Mouse (Mus musculus) C2C12 (cell line): ENCODE data around the gene Ogg1. TPM values are rescaled to one million over a fixed set of nuclear protein-coding genes. Genes with fewer than 3 reads are reported as not detected.
A peak's percentile ranks its signal among the peaks of the same experiment; 100 is the strongest.

Experiments
- H3K27me3 ChIP-seq: one replicate; pipeline ENCODE4 v1.6.1; 2011; ENCODE audit not compliant: control insufficient read depth, insufficient read depth, insufficient read length
- H3K36me3 ChIP-seq: one replicate; pipeline ENCODE4 v1.6.1; 2011; ENCODE audit not compliant: control insufficient read depth, insufficient read depth
- H3K4me3 ChIP-seq: one replicate; pipeline ENCODE4 v1.5.1; 2011; ENCODE audit warnings: mild to moderate bottlenecking, control low read depth; ENCODE audit not compliant: poor library complexity, insufficient read depth, severe bottlenecking
- H3K79me2 ChIP-seq: one replicate; pipeline ENCODE4 v1.6.1; 2011; ENCODE audit not compliant: control insufficient read depth, insufficient read depth
- H3K79me3 ChIP-seq: one replicate; pipeline ENCODE4 v1.6.1; 2011; ENCODE audit warnings: low read depth, control low read depth
- H3ac ChIP-seq: one replicate; pipeline ENCODE3; 2011; ENCODE audit warnings: low read depth; ENCODE audit not compliant: control insufficient read depth, insufficient read length
- CEBPB ChIP-seq: IDR thresholded peaks from one replicate; pipeline ENCODE4 v1.6.1; 2011; ENCODE audit warnings: low read depth, mild to moderate bottlenecking, control low read depth, moderate library complexity
- CTCF ChIP-seq: IDR thresholded peaks from one replicate; pipeline ENCODE4 v1.5.1; 2011; ENCODE audit not compliant: control insufficient read depth, insufficient read depth, insufficient read length
- FOSL1 ChIP-seq: IDR thresholded peaks from one replicate; pipeline ENCODE4 v1.8.0; 2011; ENCODE audit warnings: mild to moderate bottlenecking, low read length; ENCODE audit not compliant: poor library complexity, insufficient read depth, severe bottlenecking
- MAX ChIP-seq: IDR thresholded peaks from one replicate; pipeline ENCODE4 v1.6.1; 2011; ENCODE audit warnings: mild to moderate bottlenecking, control low read depth
- MYOD1 ChIP-seq: IDR thresholded peaks from one replicate; pipeline ENCODE4 v1.6.1; 2011; ENCODE audit warnings: low read depth; ENCODE audit not compliant: control insufficient read depth, insufficient read length
- MYOG ChIP-seq: IDR thresholded peaks from one replicate; pipeline ENCODE4 v1.6.1; 2011; ENCODE audit not compliant: control insufficient read depth, insufficient read length; ENCODE audit errors: extremely low read depth
- USF1 ChIP-seq: IDR thresholded peaks from one replicate; pipeline ENCODE4 v1.6.1; 2011; ENCODE audit warnings: low read depth, mild to moderate bottlenecking, control low read depth, moderate library complexity
- polyA plus RNA-seq: library from polyadenylated mRNA; unstranded; fragments of >200 nt; fragmentation: generic; extraction: Trizol; gene quantifications from one replicate; pipeline ENCODE4 v1.2.1, GENCODE M21; 2012; ENCODE audit warnings: missing spikeins

The Ogg1 gene
- polyA plus RNA-seq, 1 experiment = 18.5 TPM

- no peaks in the 10 kb centered on the region for H3K79me2 ChIP-seq
These were observed 30.1 kb upstream of the Ogg1 start for GRCm38 (mm10) chr6:113296639-113297038.

DNA sequence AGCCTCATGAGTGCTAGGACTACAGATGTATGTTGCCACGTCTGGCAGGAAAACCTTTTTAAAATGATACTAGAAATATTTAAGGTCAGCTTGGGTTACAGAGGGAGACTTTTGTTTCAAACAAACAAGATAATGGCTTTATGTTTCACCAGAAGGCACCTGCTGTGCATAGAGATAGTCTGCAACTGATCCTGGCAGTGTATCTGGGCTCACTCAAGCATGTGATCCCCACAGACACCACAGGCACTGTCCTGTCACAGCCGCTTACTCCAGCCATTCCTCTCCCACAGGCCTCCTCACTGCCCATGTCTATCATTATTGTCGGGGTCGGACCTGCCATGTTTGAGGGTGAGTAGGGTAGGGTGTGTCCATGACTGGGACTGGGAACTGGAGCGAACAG, 25.4 kb upstream of the Ogg1 start:
- Histone ChIP-seq H3K79me2 (no peaks in the 10 kb centered on the region), H3K4me3 (no peak overlapping the region), H3K36me3 (no peaks in the 10 kb centered on the region), H3ac (no peak overlapping the region), H3K79me3 (no peaks in the 10 kb centered on the region), H3K27me3 (no peaks in the 10 kb centered on the region)
- no peak for TF ChIP-seq MYOD1
- no peak for TF ChIP-seq CTCF
- TF ChIP-seq MYOG = no peak
- TF ChIP-seq CEBPB = no peak
- no peak for TF ChIP-seq USF1
- TF ChIP-seq MAX = no peak
- no peak for TF ChIP-seq FOSL1

More at GRCm38 (mm10) chr6:113296639-113297038, 30.1 kb upstream of the Ogg1 start:
- H3K36me3 ChIP-seq = no peaks in the 10 kb centered on the region
- H3K4me3 ChIP-seq = no peak overlapping the region
- H3ac ChIP-seq = no peak overlapping the region
- no peaks in the 10 kb centered on the region for H3K79me3 ChIP-seq
- TF ChIP-seq USF1 (peak; percentile 22), MAX (no peak)
- H3K27me3 ChIP-seq = peaks cover 4% of the 10 kb centered on the region

DNA sequence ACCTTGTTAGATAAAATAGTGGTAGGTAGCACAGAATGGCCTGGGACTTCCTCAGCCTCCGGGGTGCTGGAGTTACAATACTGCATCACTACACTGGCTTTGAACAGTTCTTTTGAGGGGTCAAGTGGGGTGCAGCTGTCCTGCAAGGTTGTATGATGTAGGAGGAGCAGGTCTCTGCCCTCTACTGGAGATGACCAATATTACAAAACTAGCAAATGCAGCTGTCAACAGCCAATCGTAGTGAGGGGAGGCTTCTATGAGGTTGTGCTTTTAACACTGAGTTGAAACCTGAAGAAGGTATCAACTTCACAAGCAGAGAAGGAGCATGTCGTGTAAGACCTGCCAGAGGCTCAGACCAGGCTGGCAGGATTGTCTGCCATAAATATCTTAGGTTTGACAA, 24.5 kb upstream of the Ogg1 start:
- H3ac ChIP-seq = no peak overlapping the region
- peaks cover under 1% of the 10 kb centered on the region for H3K79me3 ChIP-seq
- no peak overlapping the region for H3K4me3 ChIP-seq
- H3K36me3 ChIP-seq = no peaks in the 10 kb centered on the region
- H3K79me2 ChIP-seq = peaks cover 3% of the 10 kb centered on the region
- H3K27me3 ChIP-seq = no peaks in the 10 kb centered on the region
- no peak for TF ChIP-seq USF1
- TF ChIP-seq MYOD1 = peak; percentile 86
- TF ChIP-seq CTCF = peak; percentile 13
- no peak for TF ChIP-seq CEBPB

DNA sequence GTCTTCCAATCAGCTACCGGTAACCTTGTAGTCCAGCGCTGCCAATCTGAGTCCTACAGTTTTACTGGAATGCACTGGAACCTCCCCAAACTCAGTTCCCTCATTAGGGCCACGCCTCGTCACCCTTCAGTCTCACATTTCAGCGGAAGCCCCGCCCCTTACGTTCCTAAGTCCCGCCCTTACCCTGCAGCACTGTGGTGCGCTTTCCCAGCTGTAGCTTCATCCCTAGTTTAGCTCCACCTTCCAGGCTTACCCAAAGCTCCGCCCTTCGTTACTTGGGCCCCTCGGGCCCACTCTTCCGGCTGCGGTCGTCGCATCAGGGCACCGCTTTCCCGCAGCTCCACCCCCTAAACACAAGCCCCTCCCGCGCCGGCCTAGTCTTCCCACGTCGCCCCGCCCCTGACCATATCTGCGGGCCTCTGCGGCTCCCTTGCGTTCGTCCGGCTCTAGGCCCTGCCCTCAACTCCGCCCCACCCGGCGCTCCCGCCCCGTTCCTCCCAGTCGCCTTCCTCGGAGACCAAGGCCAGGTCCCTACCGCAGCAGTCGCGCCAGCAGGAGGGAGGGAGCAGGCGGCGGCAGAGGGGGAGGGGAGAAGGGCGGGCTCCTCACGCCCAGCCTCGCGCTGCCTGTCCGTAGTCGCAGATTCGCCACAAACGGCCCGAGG, 20.3 kb upstream of the Ogg1 start:
- H3K4me3 ChIP-seq = peak overlapping the region; percentile 96
- H3K36me3 ChIP-seq = peaks cover 20% of the 10 kb centered on the region
- H3K27me3 ChIP-seq = no peaks in the 10 kb centered on the region
- peaks cover 45% of the 10 kb centered on the region for H3K79me2 ChIP-seq
- H3K79me3 ChIP-seq = peaks cover 40% of the 10 kb centered on the region
- TF ChIP-seq USF1 (no peak), MYOG (no peak), MAX (peak; percentile 54)
- peak overlapping the region; percentile 94 for H3ac ChIP-seq

GRCm38 (mm10) chr6:113306986-113307349, 19.8 kb upstream of the Ogg1 start, which contains the start of gene Brpf1:
Gene Brpf1 (plus strand): TSS chr6:113307137.
- TF ChIP-seq MYOD1 = no peak
- no peak for TF ChIP-seq CTCF
- no peak for TF ChIP-seq CEBPB
- no peak for TF ChIP-seq MYOG
- TF ChIP-seq FOSL1 = no peak
- TF ChIP-seq MAX = no peak
- TF ChIP-seq USF1 = no peak

GRCm38 (mm10) chr6:113307481-113308121, 19.2 kb upstream of the Ogg1 start:
- Histone ChIP-seq H3K27me3 (no peaks in the 10 kb centered on the region), H3K4me3 (peak overlapping the region; percentile 96), H3K79me2 (peaks cover 57% of the 10 kb centered on the region), H3ac (peak overlapping the region; percentile 94), H3K79me3 (peaks cover 48% of the 10 kb centered on the region), H3K36me3 (peaks cover 27% of the 10 kb centered on the region)
- TF ChIP-seq MYOD1 (no peak), MAX (no peak), FOSL1 (no peak)

More at GRCm38 (mm10) chr6:113306986-113307349, 19.8 kb upstream of the Ogg1 start, which contains the start of gene Brpf1:
- Histone ChIP-seq H3K79me3 (peaks cover 43% of the 10 kb centered on the region), H3K36me3 (peaks cover 21% of the 10 kb centered on the region), H3ac (peak within 1 kb of the TSS; percentile 94), H3K79me2 (peaks cover 50% of the 10 kb centered on the region), H3K4me3 (peak within 1 kb of the TSS; percentile 96), H3K27me3 (no peaks in the 10 kb centered on the region)
